Mouse (Mus musculus): Measurements from ENCODE around the gene Zyg11a. TPM values are rescaled to one million over a fixed set of nuclear protein-coding genes. Genes with fewer than 3 reads are reported as not detected.

Gene Zyg11a
- total RNA-seq (2014; rRNA removed) (not detected in 2 replicates), polyA plus RNA-seq (2015; fragmentation: Nextera tagmentation; extraction: Ambion mirVana) (not detected in 2 replicates)

- Histone ChIP-seq H3K4me3 (ENCODE audit: low read depth, low read length) (peak within 1 kb of the TSS; percentile 30), H3K9ac (0 out of 2 replicates have a peak within 1 kb of the TSS, but pooled peaks have one; percentile 3), H3K36me3 (ENCODE audit: insufficient read depth) (no peaks in the 10 kb centered on the region), H3K27me3 (ENCODE audit: insufficient read depth, low read length) (peaks cover 26% of the 10 kb centered on the region; the same call in 1 of the 2 replicates), H3K27ac (ENCODE audit: low read depth, low read length) (no peak within 1 kb of the TSS), H3K4me1 (ENCODE audit: insufficient read depth) (no peaks in the 10 kb centered on the region), H3K4me2 (ENCODE audit: low read depth) (peak within 1 kb of the TSS; percentile 38), H3K9me3 (ENCODE audit: low read length) (no peaks in the 10 kb centered on the region)
- DNase-seq (no peak), ATAC-seq (no peak)
- WGBS = 1% methylated on average over 77 of the region's 107 CpGs
- no peak for TF ChIP-seq CTCF (IDR thresholded peaks at IDR 0.05; ENCODE audit: low read depth)
Observed at GRCm38 (mm10) chr4:108217332-108218179, at the start of gene Zyg11a. Zyg11a (minus strand) TSS chr4:108218048.

- Histone ChIP-seq H3K27ac (ENCODE audit: low read depth, low read length) (no peak overlapping the region), H3K4me3 (ENCODE audit: low read depth, low read length) (no peak overlapping the region), H3K36me3 (ENCODE audit: insufficient read depth) (peaks cover 39% of the 10 kb centered on the region), H3K9me3 (ENCODE audit: low read length) (no peaks in the 10 kb centered on the region), H3K4me1 (ENCODE audit: insufficient read depth) (no peaks in the 10 kb centered on the region), H3K4me2 (ENCODE audit: low read depth) (no peak overlapping the region), H3K9ac (no peak overlapping the region), H3K27me3 (ENCODE audit: insufficient read depth, low read length) (no peaks in the 10 kb centered on the region)
- DNase-seq = no peak
- TF ChIP-seq CTCF (IDR thresholded peaks at IDR 0.05; ENCODE audit: low read depth) = no peak
- WGBS = 97% methylated on average over 7 of the region's 7 CpGs
- no peak for ATAC-seq
Observed at GRCm38 (mm10) chr4:108265774-108266173, 47.9 kb upstream of the Zyg11a start.

- 88% methylated on average over 6 of the region's 6 CpGs for WGBS
- H3K9me3 ChIP-seq (ENCODE audit: low read length) = no peaks in the 10 kb centered on the region
- H3K27ac ChIP-seq (ENCODE audit: low read depth, low read length) = no peak overlapping the region
- no peaks in the 10 kb centered on the region for H3K4me1 ChIP-seq (ENCODE audit: insufficient read depth)
- no peaks in the 10 kb centered on the region for H3K27me3 ChIP-seq (ENCODE audit: insufficient read depth, low read length)
- peaks cover 60% of the 10 kb centered on the region for H3K36me3 ChIP-seq (ENCODE audit: insufficient read depth)
- ATAC-seq (no peak), DNase-seq (no peak)
- H3K4me2 ChIP-seq (ENCODE audit: low read depth) = no peak overlapping the region
- no peak overlapping the region for H3K9ac ChIP-seq
- TF ChIP-seq CTCF (IDR thresholded peaks at IDR 0.05; ENCODE audit: low read depth) = peak; percentile 35
- no peak overlapping the region for H3K4me3 ChIP-seq (ENCODE audit: low read depth, low read length)
Observed at GRCm38 (mm10) chr4:108253317-108253716, 35.5 kb upstream of the Zyg11a start.

- H3K4me2 ChIP-seq (ENCODE audit: low read depth) = no peak overlapping the region
- peaks cover 55% of the 10 kb centered on the region for H3K36me3 ChIP-seq (ENCODE audit: insufficient read depth)
- 97% methylated on average over 9 of the region's 9 CpGs for WGBS
- no peak for ATAC-seq
- DNase-seq = no peak
- no peaks in the 10 kb centered on the region for H3K4me1 ChIP-seq (ENCODE audit: insufficient read depth)
- no peak for TF ChIP-seq CTCF (IDR thresholded peaks at IDR 0.05; ENCODE audit: low read depth)
- H3K9ac ChIP-seq = no peak overlapping the region
- H3K27me3 ChIP-seq (ENCODE audit: insufficient read depth, low read length) = no peaks in the 10 kb centered on the region
- no peak overlapping the region for H3K4me3 ChIP-seq (ENCODE audit: low read depth, low read length)
- H3K27ac ChIP-seq (ENCODE audit: low read depth, low read length) = no peak overlapping the region
- no peaks in the 10 kb centered on the region for H3K9me3 ChIP-seq (ENCODE audit: low read length)
Observed at GRCm38 (mm10) chr4:108250501-108250900, 32.7 kb upstream of the Zyg11a start.

- ATAC-seq (0 out of 2 replicates have a peak, but pooled peaks have one; percentile 42), DNase-seq (peak; percentile 20)
- no peak overlapping the region for H3K4me2 ChIP-seq (ENCODE audit: low read depth)
- H3K27ac ChIP-seq (ENCODE audit: low read depth, low read length) = no peak overlapping the region
- WGBS = 95% methylated on average over 3 of the region's 3 CpGs
- H3K9me3 ChIP-seq (ENCODE audit: low read length) = no peaks in the 10 kb centered on the region
- H3K36me3 ChIP-seq (ENCODE audit: insufficient read depth) = peaks cover 64% of the 10 kb centered on the region
- H3K4me1 ChIP-seq (ENCODE audit: insufficient read depth) = no peaks in the 10 kb centered on the region
- peak; percentile 52 for TF ChIP-seq CTCF (IDR thresholded peaks at IDR 0.05; ENCODE audit: low read depth)
- H3K9ac ChIP-seq = no peak overlapping the region
- no peak overlapping the region for H3K4me3 ChIP-seq (ENCODE audit: low read depth, low read length)
- no peaks in the 10 kb centered on the region for H3K27me3 ChIP-seq (ENCODE audit: insufficient read depth, low read length)
Observed at GRCm38 (mm10) chr4:108249314-108249713, 31.5 kb upstream of the Zyg11a start.

GRCm38 (mm10) chr4:108233654-108234053 is 15.8 kb upstream of the Zyg11a start:
- Histone ChIP-seq H3K27me3 (ENCODE audit: insufficient read depth, low read length) (no peaks in the 10 kb centered on the region), H3K4me3 (ENCODE audit: low read depth, low read length) (no peak overlapping the region), H3K27ac (ENCODE audit: low read depth, low read length) (no peak overlapping the region), H3K9ac (no peak overlapping the region), H3K36me3 (ENCODE audit: insufficient read depth) (peaks cover 67% of the 10 kb centered on the region), H3K4me2 (ENCODE audit: low read depth) (no peak overlapping the region), H3K9me3 (ENCODE audit: low read length) (no peaks in the 10 kb centered on the region), H3K4me1 (ENCODE audit: insufficient read depth) (no peaks in the 10 kb centered on the region)
- 90% methylated on average over 3 of the region's 3 CpGs for WGBS
- no peak for DNase-seq
- no peak for ATAC-seq
- TF ChIP-seq CTCF (IDR thresholded peaks at IDR 0.05; ENCODE audit: low read depth) = no peak

GRCm38 (mm10) chr4:108225341-108225872 is 7.6 kb upstream of the Zyg11a start:
- WGBS = 73% methylated on average over 3 of the region's 3 CpGs

More at GRCm38 (mm10) chr4:108225341-108225872, 7.6 kb upstream of the Zyg11a start:
- DNase-seq (no peak), ATAC-seq (no peak)
- TF ChIP-seq CTCF (IDR thresholded peaks at IDR 0.05; ENCODE audit: low read depth) = no peak
- H3K27ac ChIP-seq (ENCODE audit: low read depth, low read length) = no peak overlapping the region
- no peaks in the 10 kb centered on the region for H3K27me3 ChIP-seq (ENCODE audit: insufficient read depth, low read length)
- H3K9me3 ChIP-seq (ENCODE audit: low read length) = no peaks in the 10 kb centered on the region
- no peak overlapping the region for H3K9ac ChIP-seq
- H3K36me3 ChIP-seq (ENCODE audit: insufficient read depth) = no peaks in the 10 kb centered on the region
- H3K4me3 ChIP-seq (ENCODE audit: low read depth, low read length) = no peak overlapping the region
- no peaks in the 10 kb centered on the region for H3K4me1 ChIP-seq (ENCODE audit: insufficient read depth)
- H3K4me2 ChIP-seq (ENCODE audit: low read depth) = no peak overlapping the region

Measured in forebrain, postnatal 0 days (tissue).